Mouse (Mus musculus): ENCODE measurements at regions not wholly inside any gene's neighbourhood (a gene's known extent, or its start where the extent isn't known, plus 50 kb on each side); places are given as distances from the start of the nearest gene placed in this dataset.

- no peak for DNase-seq
Measured at GRCm38 (mm10) chr12:99039497-99040322, 119.3 kb downstream of the Ttc8 start.

- no peak for DNase-seq
Measured at GRCm38 (mm10) chr12:99041606-99042005, 121.2 kb downstream of the Ttc8 start.

- DNase-seq = no peak
Measured at GRCm38 (mm10) chr12:99042918-99043862, 122.8 kb downstream of the Ttc8 start.

- DNase-seq = no peak
Measured at GRCm38 (mm10) chr12:99044477-99044876, 124.1 kb downstream of the Ttc8 start.

- DNase-seq = no peak
Measured at GRCm38 (mm10) chr12:99050426-99050825, 130.1 kb downstream of the Ttc8 start.

GRCm38 (mm10) chr12:99052599-99052998 is 132.2 kb downstream of the Ttc8 start:
- DNase-seq = peak; percentile 79 to 84

- peak; percentile 37 to 38 for DNase-seq
Measured at GRCm38 (mm10) chr12:99057521-99057920, 137.1 kb downstream of the Ttc8 start.

- DNase-seq = no peak
Measured at GRCm38 (mm10) chr12:99058916-99059315, 138.5 kb downstream of the Ttc8 start.

GRCm38 (mm10) chr12:99059491-99059890 is 139.1 kb downstream of the Ttc8 start:
- no peak for DNase-seq

GRCm38 (mm10) chr12:99060702-99061101 is 140.3 kb downstream of the Ttc8 start:
- no peak for DNase-seq

GRCm38 (mm10) chr12:99063441-99063840 is 143.1 kb downstream of the Ttc8 start:
- DNase-seq = no peak

- DNase-seq = no peak
Measured at GRCm38 (mm10) chr12:99063885-99064284, 143.5 kb downstream of the Ttc8 start.

- no peak for DNase-seq
Measured at GRCm38 (mm10) chr12:99067962-99068361, 147.6 kb downstream of the Ttc8 start.

GRCm38 (mm10) chr12:99073766-99074165 is 153.4 kb downstream of the Ttc8 start:
- no peak for DNase-seq

GRCm38 (mm10) chr12:99077366-99077765 is 157.0 kb downstream of the Ttc8 start:
- DNase-seq = no peak

- no peak for DNase-seq
Measured at GRCm38 (mm10) chr12:99079873-99080272, 159.5 kb downstream of the Ttc8 start.

- DNase-seq = no peak
Measured at GRCm38 (mm10) chr12:99083616-99084015, 163.2 kb downstream of the Ttc8 start.

- DNase-seq = peak; percentile 91 to 93
Measured at GRCm38 (mm10) chr12:99084144-99084543, 163.8 kb downstream of the Ttc8 start.

- DNase-seq = no peak
Measured at GRCm38 (mm10) chr12:99087286-99087685, 166.9 kb downstream of the Ttc8 start.

GRCm38 (mm10) chr12:99091770-99092169 is 171.4 kb downstream of the Ttc8 start:
- no peak for DNase-seq

- DNase-seq = no peak
Measured at GRCm38 (mm10) chr12:99093151-99093550, 172.8 kb downstream of the Ttc8 start.

- DNase-seq = no peak
Measured at GRCm38 (mm10) chr12:99093989-99094388, 173.6 kb downstream of the Ttc8 start.

- peak; percentile 91 to 93 for DNase-seq
Measured at GRCm38 (mm10) chr12:99096930-99097617, 176.7 kb downstream of the Ttc8 start.
